In genomic region chr13:107831221-107831681, GRCm38 (mm10) we compare ENCODE assay signal across 8 mouse cellular contexts.
DNase-seq lines count a peak whose midpoint lies in the region; ATAC-seq and TF ChIP-seq lines count a peak whose summit lies in the region.

No protein-coding gene starts in this region.

- peak; percentile 87 for ATAC-seq in G1E (ENCODE audit: extremely low read depth, insufficient number of reproducible peaks, low FRiP score, poor library complexity, severe bottlenecking)
- ATAC-seq in neural tube, embryonic 15.5 days (ENCODE audit: low FRiP score), result peak; percentile 96

- peak overlapping the region; percentile 43 for H3K27ac ChIP-seq in layer of hippocampus, adult 2 months
- H3K27ac ChIP-seq in neural tube, embryonic 15.5 days (replicated peaks), result 0 out of 2 replicates have a peak overlapping the region, but pooled peaks have one; percentile 9

- H3K9me3 ChIP-seq in G1E (replicated peaks), result no peaks in the 10 kb centered on the region; the same call in 1 of the 2 replicates
- no peaks in the 10 kb centered on the region for H3K9me3 ChIP-seq in neural tube, embryonic 15.5 days (replicated peaks)

- peak; percentile 60 for DNase-seq in G1E (ENCODE audit: low spot score)
- peak; percentile 51 for DNase-seq in cerebellum, adult 8-10 months
- peak; percentile 97 for DNase-seq in forelimb bud, embryonic 11.5 days (ENCODE audit: low read depth, low spot score)
- DNase-seq in heart, postnatal 4 days, result peak; percentile 98
- peak; percentile 79 to 89 for DNase-seq in layer of hippocampus, adult 2 months (ENCODE audit: low spot score in 2 of 2)
- peak; percentile 92 for DNase-seq in lung, adult 2 months
- DNase-seq in testis, postnatal 10 days (ENCODE audit: low spot score), result peak; percentile 93

- WGBS in lung, adult 2 months, result 2% methylated on average over 17 of the region's 17 CpGs
- WGBS in neural tube, embryonic 15.5 days, result 2% methylated on average over 17 of the region's 17 CpGs

- no peak for TF ChIP-seq CTCF in G1E (IDR thresholded peaks at IDR 0.05; ENCODE audit: low read depth, low read length)
- no peak for TF ChIP-seq CTCF in layer of hippocampus, adult 2 months (conservative IDR thresholded peaks at IDR 0.05)
- no peak for TF ChIP-seq CTCF in lung, adult 2 months (IDR thresholded peaks at IDR 0.05; ENCODE audit: insufficient read depth, low read length)

- H3K4me1 ChIP-seq in G1E (ENCODE audit: insufficient read depth, low read depth, low read length), result 0 out of 2 replicates have a peak, but pooled peaks cover 4% of the 10 kb centered on the region
- H3K4me1 ChIP-seq in lung, adult 2 months (ENCODE audit: control insufficient read depth, insufficient read depth, low read length), result peaks cover 20% of the 10 kb centered on the region
- peaks cover 41% of the 10 kb centered on the region for H3K4me1 ChIP-seq in neural tube, embryonic 15.5 days

- TF ChIP-seq POLR2A in lung, adult 2 months (IDR thresholded peaks at IDR 0.05; ENCODE audit: borderline replicate concordance, extremely low read depth, low read depth, low read length), result no peak

- no peaks in the 10 kb centered on the region for H3K36me3 ChIP-seq in G1E (replicated peaks)
- no peaks in the 10 kb centered on the region for H3K36me3 ChIP-seq in neural tube, embryonic 15.5 days

- H3K27me3 ChIP-seq in G1E (ENCODE audit: insufficient read depth, low read length), result peaks cover 8% of the 10 kb centered on the region; the same call in 1 of the 2 replicates
- H3K27me3 ChIP-seq in neural tube, embryonic 15.5 days (replicated peaks), result no peaks in the 10 kb centered on the region

- H3K4me3 ChIP-seq in G1E (ENCODE audit: low read depth, low read length), result peak overlapping the region; percentile 35; the same call in 1 of the 2 replicates
- peak overlapping the region; percentile 43 for H3K4me3 ChIP-seq in layer of hippocampus, adult 2 months
- H3K4me3 ChIP-seq in lung, adult 2 months (replicated peaks; ENCODE audit: extremely low read depth, low read depth, low read length), result no peak overlapping the region
- H3K4me3 ChIP-seq in neural tube, embryonic 15.5 days (replicated peaks), result peak overlapping the region; percentile 25

- H3K9ac ChIP-seq in neural tube, embryonic 15.5 days (replicated peaks), result no peak overlapping the region

- peak overlapping the region; percentile 55 for H3K4me2 ChIP-seq in neural tube, embryonic 15.5 days
